Mouse (Mus musculus): Measurements from ENCODE around the gene Ror2. TPM values are rescaled to one million over a fixed set of nuclear protein-coding genes. Genes with fewer than 3 reads are reported as not detected.
"Not testable (repeated sequence)": the region's sequence is repeated elsewhere in the genome, so short reads cannot be mapped to it uniquely, and the experiment has no call there.

The Ror2 gene
- 1.9 and 3.5 TPM in 2 replicates for polyA plus RNA-seq (2015; fragmentation: Nextera tagmentation; extraction: Ambion mirVana)

GRCm38 (mm10) chr13:53285756-53286361 lies at the start of gene Ror2:
Ror2 (minus strand) TSS chr13:53286124.
- 0% methylated on average over 68 of the region's 68 CpGs for WGBS
- Histone ChIP-seq H3K4me3 (replicated peaks) (peak within 1 kb of the TSS; percentile 46), H3K27ac (no peak within 1 kb of the TSS), H3K9ac (replicated peaks) (peak within 1 kb of the TSS; percentile 60), H3K4me1 (replicated peaks) (peaks cover 19% of the 10 kb centered on the region), H3K36me3 (no peaks in the 10 kb centered on the region), H3K4me2 (replicated peaks) (peak within 1 kb of the TSS; percentile 72), H3K9me3 (no peaks in the 10 kb centered on the region), H3K27me3 (peaks cover 54% of the 10 kb centered on the region)
- peak; percentile 66; the same call in 1 of the 2 replicates for ATAC-seq

- Histone ChIP-seq H3K9me3 (no peaks in the 10 kb centered on the region), H3K4me3 (replicated peaks) (no peak overlapping the region), H3K36me3 (peaks cover 68% of the 10 kb centered on the region), H3K4me1 (replicated peaks) (no peaks in the 10 kb centered on the region), H3K27ac (no peak overlapping the region), H3K4me2 (replicated peaks) (no peak overlapping the region), H3K27me3 (no peaks in the 10 kb centered on the region), H3K9ac (replicated peaks) (no peak overlapping the region)
- 94% methylated on average over 8 of the region's 8 CpGs for WGBS
- ATAC-seq = no peak
These were observed 47.8 kb upstream of the Ror2 start for GRCm38 (mm10) chr13:53333769-53334168.

GRCm38 (mm10) chr13:53330246-53330645 lies 44.3 kb upstream of the Ror2 start:
- H3K4me1 ChIP-seq (replicated peaks) = no peaks in the 10 kb centered on the region
- no peaks in the 10 kb centered on the region for H3K9me3 ChIP-seq
- no peak overlapping the region for H3K9ac ChIP-seq (replicated peaks)
- H3K4me3 ChIP-seq (replicated peaks) = no peak overlapping the region
- H3K27me3 ChIP-seq = no peaks in the 10 kb centered on the region
- 73% methylated on average over 2 of the region's 2 CpGs for WGBS
- peaks cover 35% of the 10 kb centered on the region for H3K36me3 ChIP-seq
- no peak overlapping the region for H3K4me2 ChIP-seq (replicated peaks)
- ATAC-seq = no peak
- no peak overlapping the region for H3K27ac ChIP-seq

GRCm38 (mm10) chr13:53325531-53325930 lies 39.6 kb upstream of the Ror2 start:
- no peak overlapping the region for H3K4me3 ChIP-seq (replicated peaks)
- H3K4me1 ChIP-seq (replicated peaks) = no peaks in the 10 kb centered on the region
- H3K9ac ChIP-seq (replicated peaks) = no peak overlapping the region
- no peaks in the 10 kb centered on the region for H3K36me3 ChIP-seq
- H3K4me2 ChIP-seq (replicated peaks) = no peak overlapping the region
- 97% methylated on average over 1 of the region's 1 CpGs for WGBS
- H3K27me3 ChIP-seq = no peaks in the 10 kb centered on the region
- no peak for ATAC-seq
- H3K27ac ChIP-seq = no peak overlapping the region
- no peaks in the 10 kb centered on the region for H3K9me3 ChIP-seq

- Histone ChIP-seq H3K9me3 (no peaks in the 10 kb centered on the region), H3K4me1 (replicated peaks) (no peaks in the 10 kb centered on the region), H3K27ac (no peak overlapping the region), H3K4me3 (replicated peaks) (no peak overlapping the region), H3K9ac (replicated peaks) (no peak overlapping the region), H3K36me3 (no peaks in the 10 kb centered on the region), H3K4me2 (replicated peaks) (no peak overlapping the region), H3K27me3 (no peaks in the 10 kb centered on the region)
- 72% methylated on average over 2 of the region's 2 CpGs for WGBS
- no peak for ATAC-seq
These were observed 37.7 kb upstream of the Ror2 start for GRCm38 (mm10) chr13:53323661-53324060.

GRCm38 (mm10) chr13:53320899-53321298 lies 35.0 kb upstream of the Ror2 start:
- 83% methylated on average over 12 of the region's 12 CpGs for WGBS
- ATAC-seq = no peak
- no peak overlapping the region for H3K4me2 ChIP-seq (replicated peaks)
- no peaks in the 10 kb centered on the region for H3K4me1 ChIP-seq (replicated peaks)
- no peaks in the 10 kb centered on the region for H3K9me3 ChIP-seq
- H3K36me3 ChIP-seq = no peaks in the 10 kb centered on the region
- no peak overlapping the region for H3K9ac ChIP-seq (replicated peaks)
- H3K27ac ChIP-seq = no peak overlapping the region
- H3K4me3 ChIP-seq (replicated peaks) = no peak overlapping the region
- H3K27me3 ChIP-seq = no peaks in the 10 kb centered on the region

GRCm38 (mm10) chr13:53316515-53317295 lies 30.8 kb upstream of the Ror2 start:
- no peak overlapping the region for H3K4me2 ChIP-seq (replicated peaks)
- no peaks in the 10 kb centered on the region for H3K4me1 ChIP-seq (replicated peaks)
- H3K9ac ChIP-seq (replicated peaks) = no peak overlapping the region
- H3K27me3 ChIP-seq = no peaks in the 10 kb centered on the region
- H3K9me3 ChIP-seq = no peaks in the 10 kb centered on the region
- no peak for ATAC-seq
- no peak overlapping the region for H3K27ac ChIP-seq
- no peak overlapping the region for H3K4me3 ChIP-seq (replicated peaks)
- H3K36me3 ChIP-seq = no peaks in the 10 kb centered on the region
- WGBS = 77% methylated on average over 11 of the region's 11 CpGs

GRCm38 (mm10) chr13:53315757-53316156 lies 29.8 kb upstream of the Ror2 start:
- not testable (repeated sequence) for H3K9me3 ChIP-seq; H3K27me3 ChIP-seq; H3K36me3 ChIP-seq; H3K27ac ChIP-seq; H3K4me2 ChIP-seq (replicated peaks); H3K4me1 ChIP-seq (replicated peaks); ATAC-seq; H3K9ac ChIP-seq (replicated peaks); H3K4me3 ChIP-seq (replicated peaks)
- WGBS = 79% methylated on average over 4 of the region's 4 CpGs

GRCm38 (mm10) chr13:53310442-53310841 lies 24.5 kb upstream of the Ror2 start:
- no peaks in the 10 kb centered on the region for H3K27me3 ChIP-seq
- H3K36me3 ChIP-seq = no peaks in the 10 kb centered on the region
- no peak overlapping the region for H3K9ac ChIP-seq (replicated peaks)
- H3K4me3 ChIP-seq (replicated peaks) = no peak overlapping the region
- no peak overlapping the region for H3K27ac ChIP-seq
- no peak overlapping the region for H3K4me2 ChIP-seq (replicated peaks)
- peaks cover 12% of the 10 kb centered on the region for H3K4me1 ChIP-seq (replicated peaks)
- ATAC-seq = no peak
- 93% methylated on average over 5 of the region's 5 CpGs for WGBS
- no peaks in the 10 kb centered on the region for H3K9me3 ChIP-seq

- H3K4me2 ChIP-seq (replicated peaks) = peak overlapping the region; percentile 54
- H3K27ac ChIP-seq = 0 out of 2 replicates have a peak overlapping the region, but pooled peaks have one; percentile 16
- H3K36me3 ChIP-seq = no peaks in the 10 kb centered on the region
- peak; percentile 68 for ATAC-seq
- H3K4me1 ChIP-seq (replicated peaks) = peaks cover 12% of the 10 kb centered on the region
- 2% methylated on average over 15 of the region's 15 CpGs for WGBS
- H3K4me3 ChIP-seq (replicated peaks) = peak overlapping the region; percentile 28
- H3K27me3 ChIP-seq = no peaks in the 10 kb centered on the region
- H3K9ac ChIP-seq (replicated peaks) = peak overlapping the region; percentile 54; the same call in 1 of the 2 replicates
- no peaks in the 10 kb centered on the region for H3K9me3 ChIP-seq
These were observed 23.8 kb upstream of the Ror2 start for GRCm38 (mm10) chr13:53309661-53310160.

- H3K4me3 ChIP-seq (replicated peaks) = no peak overlapping the region
- peaks cover 12% of the 10 kb centered on the region for H3K4me1 ChIP-seq (replicated peaks)
- no peaks in the 10 kb centered on the region for H3K9me3 ChIP-seq
- no peaks in the 10 kb centered on the region for H3K27me3 ChIP-seq
- H3K27ac ChIP-seq = no peak overlapping the region
- ATAC-seq = no peak
- H3K9ac ChIP-seq (replicated peaks) = no peak overlapping the region
- WGBS = 60% methylated on average over 9 of the region's 9 CpGs
- H3K36me3 ChIP-seq = no peaks in the 10 kb centered on the region
- no peak overlapping the region for H3K4me2 ChIP-seq (replicated peaks)
These were observed 23.2 kb upstream of the Ror2 start for GRCm38 (mm10) chr13:53309148-53309547.

- H3K9me3 ChIP-seq = no peaks in the 10 kb centered on the region
- H3K36me3 ChIP-seq = no peaks in the 10 kb centered on the region
- no peaks in the 10 kb centered on the region for H3K27me3 ChIP-seq
- H3K4me3 ChIP-seq (replicated peaks) = no peak overlapping the region
- no peak for ATAC-seq
- WGBS = 55% methylated on average over 5 of the region's 5 CpGs
- peaks cover 12% of the 10 kb centered on the region for H3K4me1 ChIP-seq (replicated peaks)
- H3K9ac ChIP-seq (replicated peaks) = no peak overlapping the region
- H3K27ac ChIP-seq = no peak overlapping the region
- H3K4me2 ChIP-seq (replicated peaks) = no peak overlapping the region
These were observed 20.9 kb upstream of the Ror2 start for GRCm38 (mm10) chr13:53306836-53307235.

All from midbrain, embryonic 13.5 days (tissue).